Mouse (Mus musculus) lung, embryonic 16.5 days (tissue): ENCODE results near the gene Zfp628. TPM values are rescaled to one million over a fixed set of nuclear protein-coding genes. Genes with fewer than 3 reads are reported as not detected.

Experiments
- polyA plus RNA-seq: library from polyadenylated mRNA; unstranded; fragments of >200 nt; fragmentation: Nextera tagmentation; extraction: Ambion mirVana; gene quantifications from 2 replicates; pipeline ENCODE4 v1.2.1, GENCODE M21; 2015

Gene Zfp628
- polyA plus RNA-seq, 1 experiment from 2014 or later = 3.4 TPM

Other genes with a start within 250 kb of the Zfp628 start
- gene Hspbp1, start 230.1 kb upstream of the Zfp628 start, polyA plus RNA-seq = 85.7 and 90.9 TPM in 2 replicates
- gene Brsk1, start 224.6 kb upstream of the Zfp628 start, polyA plus RNA-seq = 0.68 and 0.74 TPM in 2 replicates
- gene Tmem150b, start 190.0 kb upstream of the Zfp628 start, polyA plus RNA-seq = 0.14 TPM in 1 of 2 replicates, not detected in the other
- gene Kmt5c, start 175.1 kb upstream of the Zfp628 start, polyA plus RNA-seq = 57.2 and 60.2 TPM in 2 replicates
- 77.9 and 94.0 TPM in 2 replicates for gene Cox6b2, start 162.1 kb upstream of the Zfp628 start, polyA plus RNA-seq
- gene Fam71e2, start 143.9 kb upstream of the Zfp628 start, polyA plus RNA-seq = not detected in 2 replicates
- gene Il11, start 132.4 kb upstream of the Zfp628 start, polyA plus RNA-seq = 0.18 and 0.19 TPM in 2 replicates
- gene Tmem190, start 132.3 kb upstream of the Zfp628 start, polyA plus RNA-seq = 0.34 and 0.48 TPM in 2 replicates
- 14.7 and 17.9 TPM in 2 replicates for gene Tmem238, start 125.6 kb upstream of the Zfp628 start, polyA plus RNA-seq
- gene Rpl28, start 122.3 kb upstream of the Zfp628 start, polyA plus RNA-seq = 337 and 342 TPM in 2 replicates
- gene Ube2s, start 102.6 kb upstream of the Zfp628 start, polyA plus RNA-seq = 355 and 372 TPM in 2 replicates
- gene Shisa7, start 70.5 kb upstream of the Zfp628 start, polyA plus RNA-seq = 0.99 and 1.2 TPM in 2 replicates
- 14.1 and 15.7 TPM in 2 replicates for gene Isoc2b, start 45.0 kb upstream of the Zfp628 start, polyA plus RNA-seq
- gene Isoc2a, start 38.1 kb upstream of the Zfp628 start, polyA plus RNA-seq = 0.87 and 1.3 TPM in 2 replicates
- gene Gm36210, start 8.7 kb upstream of the Zfp628 start, polyA plus RNA-seq = 0.21 TPM in 1 of 2 replicates, not detected in the other
- gene Nat14, start 6.8 kb downstream of the Zfp628 start, polyA plus RNA-seq = 2.5 and 2.7 TPM in 2 replicates
- 2.1 and 2.4 TPM in 2 replicates for gene Ssc5d, start 10.6 kb downstream of the Zfp628 start, polyA plus RNA-seq
- 0.85 and 1.0 TPM in 2 replicates for gene Sbk2, start 49.2 kb downstream of the Zfp628 start, polyA plus RNA-seq
- 0.72 and 1.0 TPM in 2 replicates for gene Sbk3, start 56.0 kb downstream of the Zfp628 start, polyA plus RNA-seq
- gene Zfp579, start 80.9 kb downstream of the Zfp628 start, polyA plus RNA-seq = 32.3 and 35.0 TPM in 2 replicates
- gene Zfp524, start 99.2 kb downstream of the Zfp628 start, polyA plus RNA-seq = 19.3 and 21.4 TPM in 2 replicates
- 33.1 and 34.5 TPM in 2 replicates for gene Fiz1, start 99.5 kb downstream of the Zfp628 start, polyA plus RNA-seq
- 1.2 and 1.3 TPM in 2 replicates for gene Gm44973, start 100.3 kb downstream of the Zfp628 start, polyA plus RNA-seq
- 5.5 and 5.7 TPM in 2 replicates for gene Zfp865, start 105.2 kb downstream of the Zfp628 start, polyA plus RNA-seq
- 5.3 and 5.5 TPM in 2 replicates for gene Ccdc106, start 105.3 kb downstream of the Zfp628 start, polyA plus RNA-seq
- not detected in 2 replicates for gene 4632433K11Rik, start 118.9 kb downstream of the Zfp628 start, polyA plus RNA-seq
- 4.9 and 7.0 TPM in 2 replicates for gene Zfp784, start 123.2 kb downstream of the Zfp628 start, polyA plus RNA-seq
- gene Zfp580, start 136.3 kb downstream of the Zfp628 start, polyA plus RNA-seq = 26.7 and 27.0 TPM in 2 replicates
- 109 and 110 TPM in 2 replicates for gene U2af2, start 146.9 kb downstream of the Zfp628 start, polyA plus RNA-seq
- gene Epn1, start 165.0 kb downstream of the Zfp628 start, polyA plus RNA-seq = 53.8 and 54.8 TPM in 2 replicates
- gene Rfpl4, start 201.7 kb downstream of the Zfp628 start, polyA plus RNA-seq = not detected in 2 replicates
- 0.43 and 0.51 TPM in 2 replicates for gene Rasl2-9, start 210.7 kb downstream of the Zfp628 start, polyA plus RNA-seq
- not detected in 2 replicates for gene Vmn1r55, start 234.5 kb downstream of the Zfp628 start, polyA plus RNA-seq